Mouse (Mus musculus) CD8-positive naive resting alpha-beta T cell, adult 2 months (primary cell): Measurements from ENCODE around the gene Tbc1d10a.

Experiments
- DNase-seq, 2 experiments: peaks; one replicate each; pipeline ENCODE4 v3.0.0; 2022; ENCODE audit warnings: low read depth in 2 of 2, low spot score in 2 of 2

The Tbc1d10a gene

DNA sequence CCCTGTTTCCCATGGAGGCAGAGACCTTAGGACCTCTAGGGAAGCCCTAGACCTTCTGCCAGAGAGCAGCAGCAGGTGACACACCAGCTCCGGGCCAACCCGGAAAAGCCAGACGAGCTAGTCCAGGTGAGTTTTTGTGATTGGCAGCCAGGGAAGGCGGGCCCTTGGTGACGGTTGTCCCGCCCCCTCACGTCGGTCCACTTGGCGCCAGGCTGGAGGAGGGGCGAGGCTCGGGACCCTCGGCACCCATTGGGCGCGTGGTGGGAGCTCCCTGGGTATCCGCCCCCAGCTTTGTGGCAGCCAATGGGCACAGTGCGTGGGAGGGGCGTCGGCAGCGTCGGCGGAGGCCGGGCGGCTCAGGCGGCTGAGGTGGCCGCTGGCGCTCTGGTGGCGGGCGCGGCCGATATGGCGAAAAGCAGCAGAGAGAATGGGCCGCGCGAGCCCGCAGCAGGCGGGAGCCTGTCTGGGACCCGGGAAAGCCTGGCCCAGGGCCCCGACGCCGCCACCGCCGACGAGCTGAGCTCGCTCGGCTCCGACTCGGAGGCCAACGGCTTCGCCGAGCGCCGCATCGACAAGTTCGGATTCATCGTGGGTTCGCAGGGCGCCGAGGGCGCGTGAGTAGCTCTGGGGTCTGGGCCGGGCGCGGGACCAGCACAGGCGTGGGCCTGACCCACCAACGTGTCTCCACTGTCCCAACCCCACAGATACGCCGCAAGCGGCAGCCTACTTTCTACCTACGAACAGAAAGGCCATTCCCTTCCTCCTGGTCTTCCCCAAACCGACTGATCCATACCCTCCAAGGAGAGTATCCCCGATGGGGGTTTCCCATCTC is at the start of gene Tbc1d10a:
Gene Tbc1d10a, plus strand, starts transcription at position 304 of the 832 bp plus-strand sequence.
- peak; percentile 98 for DNase-seq

DNA sequence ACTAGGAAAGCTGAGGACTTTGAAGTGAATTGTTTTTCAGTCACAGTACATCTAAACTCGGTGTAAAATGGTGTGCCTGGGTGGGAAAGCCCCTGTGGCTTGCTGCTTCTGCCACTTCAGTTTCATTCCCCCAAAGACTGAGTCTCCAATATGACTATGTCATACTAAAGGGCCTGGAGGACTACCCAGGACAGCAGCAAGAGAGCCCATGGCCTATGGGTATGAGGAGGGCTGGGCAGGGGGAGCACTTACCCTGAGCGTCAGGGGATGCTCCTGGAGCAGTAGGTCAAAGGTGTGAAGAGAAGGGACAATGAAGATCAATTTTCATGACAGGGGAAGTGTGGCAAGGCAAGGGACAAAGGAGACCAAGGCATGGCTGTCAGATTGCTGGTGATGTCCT is 47.6 kb upstream of the Tbc1d10a start:
- DNase-seq, result no peak

DNA sequence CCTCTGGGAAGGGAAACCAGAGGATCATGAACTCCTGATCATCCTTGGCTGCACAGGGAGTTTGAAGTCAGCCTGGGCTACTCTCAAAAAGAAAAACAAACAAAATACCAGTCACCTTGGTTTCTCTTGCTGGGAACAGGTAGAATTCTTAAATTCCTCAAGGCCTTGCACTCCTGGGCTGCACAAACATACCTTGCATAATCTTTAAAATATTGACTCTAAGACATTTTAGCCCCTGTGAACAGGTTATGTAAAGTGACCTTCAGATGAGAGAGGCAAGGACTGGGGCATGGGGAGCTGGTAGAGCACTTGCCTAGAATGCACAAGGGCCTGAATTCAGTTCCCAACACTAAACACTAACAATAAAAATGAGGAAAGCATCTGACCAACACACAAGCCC is 45.1 kb upstream of the Tbc1d10a start:
- no peak for DNase-seq

DNA sequence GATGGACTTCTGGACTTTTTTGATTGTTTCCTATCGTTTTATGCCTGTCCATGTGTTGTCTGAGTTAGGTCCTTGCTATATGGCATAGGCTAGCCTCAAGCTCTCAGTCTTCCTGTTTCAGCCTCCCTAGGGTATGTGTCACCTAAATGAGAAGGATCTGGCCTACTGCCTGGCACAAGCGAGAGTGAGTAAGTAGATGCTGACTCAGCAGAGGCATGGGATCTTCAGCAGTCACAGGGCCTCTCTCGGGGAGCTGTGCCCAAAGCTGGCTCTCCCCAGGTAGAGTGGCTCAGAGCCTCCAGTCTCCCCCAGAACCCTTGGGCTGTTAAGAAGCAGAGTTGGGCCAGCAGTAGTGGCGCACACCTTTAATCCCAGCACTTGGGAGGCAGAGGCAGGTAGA is 44.2 kb upstream of the Tbc1d10a start:
- no peak for DNase-seq

DNA sequence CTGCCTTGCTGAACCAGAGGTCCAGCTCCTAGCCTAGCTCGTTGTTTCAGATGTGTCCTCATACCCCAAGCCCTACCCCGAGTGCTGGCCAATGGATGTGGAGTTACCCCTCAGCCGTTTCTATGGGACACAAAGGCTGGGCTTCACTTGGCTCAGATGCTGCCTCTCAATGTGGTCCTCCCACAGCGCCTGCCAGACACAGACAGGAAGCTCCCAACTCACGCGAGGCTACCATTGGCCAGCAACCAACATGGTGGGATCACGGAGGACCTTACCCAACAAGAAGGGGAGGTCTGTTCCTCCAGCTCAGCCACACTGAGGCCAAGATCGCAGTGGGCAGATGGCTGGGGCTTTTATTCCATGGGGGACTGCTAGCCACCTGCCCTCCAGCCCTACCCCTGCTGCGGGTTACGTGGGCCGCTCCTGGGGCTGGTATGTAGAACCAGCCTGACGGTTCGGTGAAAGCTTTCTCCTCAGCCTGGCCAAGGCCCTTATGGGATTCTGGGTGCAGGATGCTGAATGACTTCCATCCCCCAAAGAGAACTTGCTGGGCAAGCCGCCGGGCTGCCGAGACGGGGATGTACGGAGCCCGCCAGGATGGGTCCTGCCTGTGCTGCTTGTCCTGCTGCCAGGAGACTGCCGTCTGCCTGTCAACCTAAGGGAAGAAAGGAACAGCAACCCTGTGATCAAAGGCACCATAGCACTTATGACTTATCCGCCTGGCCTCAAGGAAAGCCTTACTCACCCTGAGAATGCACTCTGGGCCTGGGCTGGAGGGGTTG is 43.1 kb upstream of the Tbc1d10a start:
- DNase-seq, result no peak

DNA sequence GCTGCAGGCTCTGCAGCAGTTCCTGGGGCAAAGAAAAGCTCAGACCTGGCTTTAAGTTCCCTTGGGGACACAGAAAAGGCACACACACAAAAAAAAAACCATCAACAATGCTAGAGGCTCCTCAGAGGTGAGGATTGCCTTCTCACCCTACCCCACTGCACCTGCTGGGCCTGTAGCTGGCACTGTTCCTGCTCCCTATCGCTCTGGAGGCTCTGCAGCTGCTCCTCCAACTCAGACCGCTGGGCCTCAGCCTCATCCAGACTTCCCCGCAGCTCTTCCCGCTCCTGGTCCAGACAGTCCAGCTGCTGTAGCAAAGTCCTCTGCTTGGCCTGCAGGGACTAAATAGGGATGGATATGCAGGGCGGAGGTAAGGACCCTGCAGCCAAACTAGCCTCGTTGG is 40.2 kb upstream of the Tbc1d10a start:
- DNase-seq, result no peak

DNA sequence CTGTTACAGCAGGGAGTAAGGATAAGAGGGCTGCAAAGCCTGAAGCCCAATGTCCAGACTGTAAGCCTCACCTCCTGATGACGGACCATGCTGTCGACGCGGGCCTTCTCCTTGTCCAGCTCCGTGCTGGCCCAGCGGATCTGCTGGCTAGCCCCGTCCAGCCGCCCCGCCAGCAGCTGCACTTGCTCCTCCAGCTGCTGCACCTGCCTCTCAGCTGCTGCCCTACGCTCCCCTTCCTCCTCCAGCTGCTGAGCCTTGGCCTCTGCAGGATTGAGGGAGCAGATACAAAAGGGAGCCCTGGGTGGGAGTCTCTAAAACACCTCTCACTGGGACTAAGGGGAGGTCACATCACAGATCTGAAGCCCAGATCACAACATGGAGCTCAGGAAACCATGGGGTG is 39.5 kb upstream of the Tbc1d10a start:
- DNase-seq, result no peak

DNA sequence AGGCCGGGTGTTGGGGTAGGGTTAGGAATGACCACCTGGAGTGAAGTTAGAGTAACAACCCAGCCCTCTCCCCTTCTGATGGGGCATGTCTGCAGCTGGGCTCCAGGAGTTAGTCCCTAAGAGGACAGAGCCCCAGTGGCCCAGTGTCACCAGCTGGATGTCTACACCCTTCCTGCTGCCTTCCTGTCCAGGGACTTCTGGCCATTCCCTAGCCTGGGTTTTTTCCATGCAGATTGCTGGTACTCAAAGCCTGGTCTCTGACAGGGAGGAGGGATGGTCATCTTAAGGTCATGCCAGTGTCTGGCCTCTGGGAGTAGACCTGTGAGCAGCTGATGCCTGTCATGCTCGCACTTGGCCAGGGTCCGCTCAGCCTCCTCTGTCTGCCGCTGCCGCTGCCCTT is 38.5 kb upstream of the Tbc1d10a start:
- no peak for DNase-seq

DNA sequence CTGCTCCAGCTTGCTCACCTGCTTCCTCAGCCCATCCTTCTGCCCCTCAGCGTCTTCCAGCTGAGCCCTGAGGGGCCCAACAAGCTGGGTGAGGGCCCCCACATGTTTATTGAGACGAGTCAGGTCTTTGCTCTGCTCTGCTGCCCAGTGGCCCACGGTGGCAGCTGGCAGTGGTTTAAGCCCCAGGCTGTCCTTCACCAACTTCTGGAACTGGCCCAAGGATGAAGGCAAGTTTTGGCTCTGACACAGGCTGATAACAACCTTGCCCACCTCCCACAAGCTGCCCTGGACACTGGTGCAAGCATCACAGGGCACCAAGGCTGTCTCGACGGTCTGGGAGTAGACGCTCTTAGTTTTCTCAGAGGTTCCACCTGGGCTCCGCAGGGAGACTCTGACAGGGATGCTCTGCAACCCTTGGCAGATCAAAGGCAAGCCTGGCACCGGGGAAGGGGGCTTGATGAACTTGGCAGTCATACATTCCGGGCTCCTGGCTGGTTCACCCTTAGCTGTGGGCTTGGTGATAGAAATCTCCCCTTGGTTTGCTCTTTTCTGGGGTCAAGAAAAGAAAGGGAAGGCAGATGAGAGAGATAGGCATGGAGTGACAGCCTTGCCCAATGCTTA is 37.9 kb upstream of the Tbc1d10a start:
- no peak for DNase-seq

DNA sequence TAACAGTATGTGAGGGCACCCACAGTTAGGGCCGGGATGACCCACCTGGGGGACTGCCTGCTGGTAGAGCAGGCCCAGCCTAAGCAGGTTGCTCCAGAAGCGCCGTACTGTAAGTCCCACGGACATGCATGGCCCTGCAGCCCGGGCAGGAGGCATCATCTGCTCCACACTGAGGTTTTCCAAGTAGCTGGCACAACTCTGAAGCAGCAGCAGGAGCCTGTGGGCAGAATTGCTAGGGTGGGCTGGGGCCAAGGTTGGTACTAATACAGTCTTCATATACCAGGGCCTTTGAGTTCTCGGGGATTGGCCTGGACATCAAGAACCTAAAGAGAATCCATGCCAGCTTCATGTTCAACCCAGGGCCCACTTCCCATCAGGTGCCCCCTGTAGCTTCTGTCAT is 36.7 kb upstream of the Tbc1d10a start:
- DNase-seq, result no peak

DNA sequence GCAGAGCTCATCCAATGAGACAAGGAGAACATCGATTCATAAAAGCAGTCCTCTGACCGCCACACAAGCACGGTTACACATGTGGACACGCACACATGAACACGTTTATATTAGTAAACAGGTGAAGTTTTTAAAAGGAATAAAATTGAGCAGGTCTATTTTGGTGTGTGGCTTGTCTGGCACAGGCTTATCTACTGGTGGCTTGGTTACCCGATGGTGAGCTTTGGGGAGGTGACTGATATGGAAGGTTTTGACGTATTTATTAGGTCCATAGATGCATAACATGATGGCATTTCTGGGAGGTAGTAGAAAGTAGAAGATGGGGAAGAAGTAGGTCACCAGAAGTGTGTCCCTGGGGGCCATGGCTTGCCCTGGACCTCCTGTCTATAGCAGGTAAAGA is 32.9 kb upstream of the Tbc1d10a start:
- DNase-seq, result no peak

DNA sequence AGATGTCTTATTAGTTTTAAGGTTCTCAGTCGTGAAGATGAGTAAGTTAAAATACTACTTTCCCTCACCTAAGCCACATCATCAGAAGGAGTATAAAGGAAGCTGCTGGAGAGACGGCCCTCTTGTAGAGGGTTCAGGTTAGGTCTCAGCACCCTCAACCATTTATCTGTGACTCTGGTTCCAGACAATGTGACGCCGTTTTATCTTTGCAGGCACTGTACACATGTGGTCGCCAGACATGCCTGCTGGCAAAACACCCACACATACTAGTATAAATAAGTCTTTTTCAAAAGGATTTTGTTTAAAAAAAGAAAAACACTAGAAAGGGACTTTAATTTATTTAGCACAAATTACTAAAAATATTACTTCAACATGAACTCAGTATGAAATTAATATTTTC is 30.9 kb upstream of the Tbc1d10a start:
- DNase-seq, result no peak

DNA sequence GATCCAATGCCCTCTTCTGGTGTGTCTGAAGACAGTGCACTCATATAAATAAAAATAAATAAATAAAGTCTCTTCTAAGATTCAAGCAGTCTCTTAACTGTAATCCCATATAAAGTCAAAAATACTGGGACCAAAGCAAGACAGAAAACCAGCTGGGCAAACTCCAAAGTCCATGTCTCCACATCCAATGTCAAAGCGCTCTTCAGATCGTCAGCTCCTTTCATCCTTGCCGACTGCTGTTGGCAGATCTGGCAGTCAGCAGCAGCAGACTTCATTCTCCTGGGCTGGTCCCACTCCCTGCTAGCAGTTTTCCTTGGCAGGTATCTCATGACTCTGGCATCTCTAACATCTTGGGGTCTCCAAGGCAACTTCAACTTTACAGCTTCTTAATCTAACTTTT is 27.9 kb upstream of the Tbc1d10a start:
- no peak for DNase-seq

DNA sequence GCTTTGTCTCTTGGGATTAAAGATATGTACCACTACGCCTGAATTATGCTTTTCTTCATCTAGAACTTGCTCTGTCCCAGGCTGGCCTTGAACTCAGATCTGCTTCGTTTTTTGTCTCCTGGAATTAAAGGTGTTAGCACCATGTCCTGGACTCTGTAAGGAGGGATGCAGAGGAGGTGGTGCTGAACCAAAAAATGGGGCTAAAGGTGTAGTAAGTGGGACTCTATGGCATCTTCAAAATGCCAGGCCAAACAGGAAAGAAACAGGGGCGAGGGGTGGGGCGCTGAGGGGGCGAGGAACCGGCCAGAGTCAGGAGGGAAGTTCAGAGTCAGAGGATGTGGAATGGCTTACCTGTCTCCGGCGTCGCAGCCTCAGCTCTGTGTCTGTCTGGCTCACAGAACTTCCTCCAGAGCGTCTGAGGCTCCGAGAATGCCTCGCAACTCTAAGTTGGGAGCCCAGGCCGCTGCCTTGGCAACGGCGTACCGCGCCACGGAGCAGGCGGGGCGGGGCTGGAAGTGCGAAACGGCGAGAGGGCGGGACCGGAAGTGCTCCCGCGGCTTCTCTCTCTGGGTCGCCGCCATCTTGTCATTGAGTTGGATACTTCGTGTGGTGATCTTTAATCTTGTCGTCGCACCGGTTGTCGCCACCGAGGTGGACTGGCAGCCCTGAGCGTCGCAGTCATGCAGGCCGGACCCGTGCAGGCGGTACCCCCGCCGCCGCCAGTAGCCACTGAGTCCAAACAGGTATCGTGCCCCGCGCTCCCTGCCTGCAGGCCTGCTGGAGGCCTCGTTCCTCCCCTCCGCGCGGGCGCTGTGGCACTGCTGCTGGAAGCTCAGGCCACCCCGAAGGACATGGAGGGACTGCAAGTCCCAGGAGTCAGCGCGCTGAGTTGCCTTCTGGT is 26.5 kb upstream of the Tbc1d10a start, which contains the start of the genes Ccdc157 and Sf3a1:
Gene Ccdc157, minus strand, starts transcription at position 486 of the 901 bp plus-strand sequence.
Gene Sf3a1, plus strand, starts transcription at position 543 of the 901 bp plus-strand sequence.
- DNase-seq, result peak; percentile 90 to 93

DNA sequence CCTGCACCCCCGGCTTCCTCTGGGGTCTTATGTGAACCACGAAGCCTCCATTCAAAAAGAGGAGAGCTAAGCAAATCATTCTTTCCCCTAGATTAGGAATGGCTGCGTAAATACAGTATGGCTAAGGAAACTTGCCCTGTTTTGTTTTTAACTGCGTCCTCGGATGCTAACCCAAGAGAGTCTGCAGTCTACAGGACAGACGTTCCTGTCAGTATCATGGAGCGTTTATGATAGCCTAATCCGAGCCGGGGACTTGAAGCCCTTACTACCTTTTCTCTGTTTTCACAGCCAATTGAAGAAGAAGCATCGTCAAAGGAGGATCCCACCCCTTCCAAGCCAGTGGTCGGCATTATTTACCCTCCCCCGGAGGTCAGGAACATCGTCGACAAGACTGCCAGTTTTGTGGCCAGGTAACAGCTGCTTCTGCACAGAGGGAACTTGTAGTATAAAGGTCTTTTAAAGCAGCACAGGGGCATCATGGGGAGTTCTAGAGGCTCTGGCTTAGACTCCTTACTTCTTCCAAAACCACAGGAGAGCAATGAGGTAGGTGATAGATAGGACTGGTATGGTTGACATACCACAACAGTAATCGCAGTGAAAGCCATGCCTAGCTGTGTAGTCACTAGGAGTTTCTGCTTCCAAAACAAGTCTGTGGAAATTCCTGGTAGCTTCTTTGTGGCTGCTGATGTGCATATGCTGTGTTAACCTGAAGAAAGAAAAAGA is 25.7 kb upstream of the Tbc1d10a start:
- DNase-seq, result no peak

DNA sequence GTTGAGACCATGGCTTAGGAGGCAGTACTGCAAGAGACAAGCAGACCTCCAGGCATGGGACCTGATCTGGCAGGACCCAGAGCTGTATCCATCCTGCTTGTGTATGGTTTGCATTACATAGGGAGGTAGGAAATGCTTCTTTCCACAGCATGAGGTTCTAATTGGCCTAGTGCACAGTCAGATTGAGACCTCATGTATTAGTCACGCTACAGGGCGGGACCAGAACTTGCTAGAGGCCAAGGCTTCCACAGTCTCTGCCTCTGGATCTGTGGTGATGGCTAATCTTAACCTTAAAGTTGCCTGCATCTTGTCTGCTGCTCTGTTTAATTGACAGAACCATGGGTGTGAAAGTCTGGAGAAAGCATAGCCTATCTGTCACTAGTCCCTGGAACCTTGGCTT is 21.9 kb upstream of the Tbc1d10a start:
- no peak for DNase-seq

DNA sequence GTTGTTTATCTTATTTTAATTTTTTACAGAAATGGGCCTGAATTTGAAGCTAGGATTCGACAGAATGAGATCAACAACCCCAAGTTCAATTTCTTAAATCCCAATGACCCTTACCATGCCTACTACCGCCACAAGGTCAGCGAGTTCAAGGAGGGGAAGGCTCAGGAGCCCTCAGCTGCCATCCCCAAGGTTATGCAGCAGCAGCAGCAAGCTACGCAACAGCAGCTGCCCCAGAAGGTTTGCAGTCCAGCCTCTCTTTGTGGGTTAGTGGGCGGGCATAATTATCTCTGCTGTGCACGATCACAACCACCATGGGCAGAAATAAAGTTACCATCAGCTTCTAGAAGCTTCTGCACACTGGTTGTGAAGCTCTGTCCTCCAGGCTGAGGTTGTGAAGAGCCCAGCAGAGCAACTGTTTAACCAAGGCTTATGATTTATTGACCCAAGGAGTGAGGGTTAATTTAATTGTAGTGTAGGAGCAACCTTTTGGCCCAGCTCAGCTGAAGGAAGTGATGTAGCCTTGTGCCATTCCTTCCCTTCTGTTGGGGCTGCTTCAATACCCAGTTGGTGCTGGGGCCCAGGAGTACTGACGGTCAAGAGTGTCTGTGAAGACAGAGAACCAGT is 20.0 kb upstream of the Tbc1d10a start:
- DNase-seq, result no peak

DNA sequence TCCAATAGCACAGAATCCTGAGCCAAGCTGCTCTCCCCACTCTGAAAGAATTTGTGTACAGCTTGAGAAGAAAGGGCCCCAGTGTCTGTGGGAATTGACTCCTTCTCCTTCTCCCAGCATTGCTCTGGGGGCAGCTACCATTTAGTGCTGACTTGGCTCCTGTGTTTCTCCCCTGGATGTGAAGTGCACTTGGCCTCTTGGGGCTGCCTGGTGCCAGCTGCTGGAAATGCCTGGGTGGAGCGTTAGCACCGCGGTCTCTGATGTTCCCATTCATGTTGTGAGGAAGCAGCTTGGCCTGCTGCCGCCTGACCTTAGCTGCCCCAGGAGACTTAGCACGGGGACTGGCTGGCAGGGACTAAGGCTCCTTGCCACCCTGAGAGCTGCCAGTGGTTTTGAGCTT is 12.0 kb upstream of the Tbc1d10a start:
- no peak for DNase-seq

DNA sequence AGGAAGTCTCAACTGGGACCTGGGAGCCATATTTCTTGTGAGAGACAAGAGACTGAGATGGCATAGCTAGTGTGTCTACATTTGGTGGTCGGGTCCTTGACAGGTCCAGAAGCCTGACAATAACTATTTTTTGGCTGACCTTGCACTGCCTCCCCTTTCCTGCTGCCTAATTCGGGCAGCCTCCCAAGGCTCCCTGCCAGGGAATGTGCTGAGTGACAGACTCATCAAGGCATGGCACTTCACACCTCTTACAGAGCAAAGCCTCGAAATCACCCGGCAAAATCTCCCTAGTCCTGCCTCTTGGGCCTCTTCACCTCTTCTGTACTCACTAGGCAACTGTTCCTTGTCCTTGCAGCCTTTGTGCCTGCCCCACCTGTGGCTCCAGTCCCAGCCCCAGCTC is 8.9 kb upstream of the Tbc1d10a start:
- DNase-seq, result no peak

DNA sequence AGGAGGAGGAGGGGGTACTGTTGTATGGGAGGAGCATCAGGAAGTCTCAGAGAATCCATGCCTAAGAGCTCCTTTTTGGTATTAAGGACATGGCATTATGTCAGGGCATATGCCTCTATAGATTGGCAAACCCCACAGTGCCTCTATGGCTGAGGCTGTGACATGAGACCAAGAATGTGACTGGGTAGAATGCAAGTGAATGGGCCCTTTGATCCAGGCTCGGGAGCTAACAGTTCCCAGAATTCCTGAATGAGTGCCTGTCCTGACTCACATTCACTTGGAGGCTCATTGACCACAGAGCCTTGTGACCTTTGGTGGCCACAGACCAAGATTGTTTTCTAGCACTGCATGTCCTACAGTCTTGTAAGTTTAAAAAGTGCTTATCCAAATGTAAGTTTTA is 4.5 kb upstream of the Tbc1d10a start:
- no peak for DNase-seq
